ENCODE assay signal across 9 mouse cellular contexts in the genomic region with DNA sequence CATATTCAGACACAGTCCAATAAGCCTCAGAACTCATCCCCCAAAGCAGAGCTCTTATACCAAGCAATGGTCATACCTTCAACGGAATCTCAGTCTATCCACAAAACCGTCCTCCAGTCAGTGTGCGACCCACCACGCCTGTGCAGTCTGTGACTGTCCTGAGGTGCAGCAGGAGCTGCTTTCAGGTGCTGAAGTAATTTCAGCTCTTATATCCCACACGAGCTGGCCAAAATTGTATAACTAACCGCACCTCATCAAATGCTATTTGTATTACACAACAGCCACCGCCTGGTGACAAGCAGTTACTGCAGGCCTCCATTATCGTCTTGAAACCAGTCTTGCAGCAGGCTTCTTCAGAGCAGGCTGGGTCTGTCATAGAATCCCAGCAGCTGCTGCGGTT. TPM values are rescaled to one million over a fixed set of nuclear protein-coding genes. Genes with fewer than 3 reads are reported as not detected.
A peak's percentile ranks its signal among the peaks of the same experiment; 100 is the strongest.
DNase-seq lines count a peak whose midpoint lies in the region; ATAC-seq and TF ChIP-seq lines count a peak whose summit lies in the region.
"Had no signal": no experiment of that assay in that cellular context is flagged by ENCODE, and none has a peak within 500 bp of the region (broad histone marks: within the 10 kb centered on the region; RNA-seq: fewer than 3 reads in every experiment).

No protein-coding gene starts in this region.

- no peaks in the 10 kb centered on the region for H3K9me3 ChIP-seq in embryonic facial prominence, embryonic 14.5 days (ENCODE audit: control insufficient read depth, low read length)
- H3K9me3 ChIP-seq in kidney, postnatal 0 days (replicated peaks; ENCODE audit: low read length), result no peaks in the 10 kb centered on the region

- no peak overlapping the region for H3K9ac ChIP-seq in embryonic facial prominence, embryonic 14.5 days (ENCODE audit: low read depth, low read length)
- H3K9ac ChIP-seq in kidney, postnatal 0 days (ENCODE audit: low read depth, low read length), result no peak overlapping the region
- H3K9ac ChIP-seq in liver, adult 2 months (ENCODE audit: low read depth, low read length), result no peak overlapping the region

- H3K79me3 ChIP-seq in C2C12 (ENCODE audit: low read depth), result peaks cover 75% of the 10 kb centered on the region

- peak; percentile 62 for TF ChIP-seq CTCF in C2C12 (IDR thresholded peaks at IDR 0.05; ENCODE audit: control insufficient read depth, insufficient read depth, insufficient read length)
- TF ChIP-seq CTCF in kidney, postnatal 0 days (IDR thresholded peaks at IDR 0.05; ENCODE audit: low read depth), result peak; percentile 82
- TF ChIP-seq CTCF in liver, adult 2 months (IDR thresholded peaks at IDR 0.05; ENCODE audit: low read depth, low read length), result peak; percentile 60
- TF ChIP-seq CTCF in testis, adult 2 months (IDR thresholded peaks at IDR 0.05; ENCODE audit: control insufficient read depth, insufficient read depth, insufficient replicate concordance, low read depth, low read length), result peak; percentile 20; the same call in 1 of the 2 replicates

- peaks cover 20% of the 10 kb centered on the region for H3K4me1 ChIP-seq in embryonic facial prominence, embryonic 14.5 days (ENCODE audit: control insufficient read depth, insufficient read depth, low read length)
- no peaks in the 10 kb centered on the region; the same call in 1 of the 2 replicates for H3K4me1 ChIP-seq in kidney, postnatal 0 days (replicated peaks; ENCODE audit: insufficient read depth, low read length)
- H3K4me1 ChIP-seq in liver, adult 2 months (ENCODE audit: control insufficient read depth, insufficient read depth, low read length), result peaks cover 20% of the 10 kb centered on the region
- H3K4me1 ChIP-seq in testis, adult 2 months (ENCODE audit: control insufficient read depth, insufficient read depth, low read length), result no peaks in the 10 kb centered on the region

- peak; percentile 77 for ATAC-seq in embryonic facial prominence, embryonic 14.5 days (ENCODE audit: low read depth)
- ATAC-seq in kidney, postnatal 0 days (replicated peaks; ENCODE audit: low FRiP score, low read depth), result no peak; the same call in 1 of the 2 replicates
- ATAC-seq in monocyte, adult 5-6 weeks (replicated peaks; ENCODE audit: insufficient number of reproducible peaks, low FRiP score, low TSS enrichment, poor library complexity, severe bottlenecking), result peak; percentile 53

- H3K79me2 ChIP-seq in C2C12 (ENCODE audit: control insufficient read depth, insufficient read depth), result peaks cover 100% of the 10 kb centered on the region
- H3K79me2 ChIP-seq in liver, adult 2 months (ENCODE audit: control insufficient read depth, insufficient read depth, low read length), result peaks cover 29% of the 10 kb centered on the region; the same call in 1 of the 2 replicates

- H3K36me3 ChIP-seq in C2C12 (ENCODE audit: control insufficient read depth, insufficient read depth), result peaks cover 7% of the 10 kb centered on the region
- H3K36me3 ChIP-seq in embryonic facial prominence, embryonic 14.5 days (ENCODE audit: control insufficient read depth, insufficient read depth, low read length), result 0 out of 2 replicates have a peak, but pooled peaks cover 2% of the 10 kb centered on the region
- no peaks in the 10 kb centered on the region for H3K36me3 ChIP-seq in kidney, postnatal 0 days (ENCODE audit: insufficient read depth, low read length)
- H3K36me3 ChIP-seq in liver, adult 2 months (ENCODE audit: control insufficient read depth, insufficient read depth, low read length), result no peaks in the 10 kb centered on the region
- H3K36me3 ChIP-seq in testis, adult 2 months (ENCODE audit: control insufficient read depth, insufficient read depth, low read length), result no peaks in the 10 kb centered on the region

- H3ac ChIP-seq in C2C12 (ENCODE audit: control insufficient read depth, insufficient read length, low read depth), result no peak overlapping the region

- WGBS in embryonic facial prominence, embryonic 14.5 days, result 49% methylated on average over 9 of the region's 9 CpGs
- 40% methylated on average over 9 of the region's 9 CpGs for WGBS in kidney, postnatal 0 days
- whole genome bisulfite sequencing in liver, adult 2 months, result 42% methylated on average over 9 of the region's 9 CpGs

- no peak for TF ChIP-seq POLR2A in liver, adult 2 months (IDR thresholded peaks at IDR 0.05; ENCODE audit: extremely low read depth, insufficient read depth, low read length)
- no peak for TF ChIP-seq POLR2A in testis, adult 2 months (IDR thresholded peaks at IDR 0.05; ENCODE audit: control insufficient read depth, low read depth, low read length)

- no peaks in the 10 kb centered on the region for H3K27me3 ChIP-seq in C2C12 (ENCODE audit: control insufficient read depth, insufficient read depth, insufficient read length)
- no peaks in the 10 kb centered on the region for H3K27me3 ChIP-seq in embryonic facial prominence, embryonic 14.5 days (replicated peaks; ENCODE audit: control insufficient read depth, insufficient read depth, low read length)
- H3K27me3 ChIP-seq in kidney, postnatal 0 days (ENCODE audit: insufficient read depth, low read length), result no peaks in the 10 kb centered on the region
- no peaks in the 10 kb centered on the region for H3K27me3 ChIP-seq in liver, adult 2 months (ENCODE audit: control insufficient read depth, insufficient read depth, low read length)
- H3K27me3 ChIP-seq in testis, adult 2 months (ENCODE audit: control insufficient read depth, insufficient read depth, low read length), result no peaks in the 10 kb centered on the region

- H3K27ac ChIP-seq in embryonic facial prominence, embryonic 14.5 days (replicated peaks; ENCODE audit: low read depth, low read length), result no peak overlapping the region
- H3K27ac ChIP-seq in kidney, postnatal 0 days, result no peak overlapping the region
- H3K27ac ChIP-seq in liver, adult 2 months (replicated peaks; ENCODE audit: insufficient read depth, low read depth, low read length), result no peak overlapping the region
- no peak overlapping the region for H3K27ac ChIP-seq in testis, adult 2 months (ENCODE audit: control insufficient read depth, insufficient read depth, low read depth, low read length)

- no peak overlapping the region for H3K4me2 ChIP-seq in embryonic facial prominence, embryonic 14.5 days (ENCODE audit: low read depth, low read length)
- H3K4me2 ChIP-seq in kidney, postnatal 0 days (ENCODE audit: low read length), result no peak overlapping the region

- H3K4me3 ChIP-seq in C2C12 (ENCODE audit: insufficient read depth, poor library complexity, severe bottlenecking), result no peak overlapping the region
- no peak overlapping the region for H3K4me3 ChIP-seq in embryonic facial prominence, embryonic 14.5 days (ENCODE audit: low read depth, low read length)
- H3K4me3 ChIP-seq in kidney, postnatal 0 days (replicated peaks; ENCODE audit: low read depth, low read length), result no peak overlapping the region
- H3K4me3 ChIP-seq in liver, adult 2 months (ENCODE audit: insufficient read depth, low read depth, low read length), result no peak overlapping the region
- H3K4me3 ChIP-seq in testis, adult 2 months (ENCODE audit: control insufficient read depth, low read depth, low read length), result no peak overlapping the region
- H3K4me3 ChIP-seq: erythroblast, embryonic 14.5 days had no signal

- DNase-seq in adrenal gland, adult 8-10 months, result peak; percentile 49
- DNase-seq in embryonic facial prominence, embryonic 14.5 days (ENCODE audit: low spot score), result peak; percentile 93
- DNase-seq in heart, adult 8-10 months (ENCODE audit: low spot score), result peak; percentile 74
- DNase-seq in kidney, postnatal 0 days (ENCODE audit: low spot score), result peak; percentile 92
- peak; percentile 66 for DNase-seq in liver, adult 2 months (ENCODE audit: extremely low read depth, low read depth, low spot score)

TF ChIP-seq in C2C12, 6 proteins besides CTCF, POLR2A, EP300 and RAD21:
- peak; percentile 57 for TF ChIP-seq CEBPB (IDR thresholded peaks at IDR 0.05; ENCODE audit: low read depth)
- no peak for TF ChIP-seq MAX (IDR thresholded peaks at IDR 0.05)

RNA-seq across cellular contexts. Expression of gene Slc23a2, which starts 33.6 kb away (rescaled TPM):
- 12.0 TPM for polyA plus RNA-seq in C2C12 (2012; fragmentation: generic; extraction: Trizol)
- total RNA-seq in adrenal gland, adult 8-10 months (2022), result 100 to 1,000 TPM; 102 to 154 (median 134) TPM
- polyA plus RNA-seq in embryonic facial prominence, embryonic 14.5 days (2014; fragmentation: Nextera tagmentation; extraction: Ambion mirVana), result 18.3 and 18.5 TPM in 2 replicates
- 10 to 100 TPM; 14.5 to 19.5 (median 16.1) TPM for total RNA-seq in heart, adult 8-10 months (2022)
- polyA plus RNA-seq in kidney, postnatal 0 days (2015; fragmentation: Nextera tagmentation; extraction: Ambion mirVana), result 11.7 and 12.3 TPM in 2 replicates
- total RNA-seq in liver, adult 2 months (2014; rRNA removed), result 14.8 and 20.5 TPM in 2 replicates
- polyA plus RNA-seq in liver, adult 2 months (2012; rRNA removed), result 7.0 and 12.7 TPM in 2 replicates
- 15.0 to 28.8 TPM (median 17.0 TPM) in 3 replicates for total RNA-seq in monocyte, adult 5-6 weeks (2017)
- 3.2 and 3.6 TPM in 2 replicates for polyA plus RNA-seq in testis, adult 2 months (2012; rRNA removed)
- polyA plus RNA-seq: erythroblast, embryonic 14.5 days had no signal

Comparison
In these comparisons a context has a peak if more than half of its experiments do, and no peak if none do; other contexts are left out.
1. CTCF ChIP-seq: peak in every context shown above with its lines; median percentile 82 in kidney, postnatal 0 days; 62 in C2C12; 60 in liver, adult 2 months; 20 in testis, adult 2 months.